ENCODE assay signal across 15 mouse cellular contexts in the genomic region with DNA sequence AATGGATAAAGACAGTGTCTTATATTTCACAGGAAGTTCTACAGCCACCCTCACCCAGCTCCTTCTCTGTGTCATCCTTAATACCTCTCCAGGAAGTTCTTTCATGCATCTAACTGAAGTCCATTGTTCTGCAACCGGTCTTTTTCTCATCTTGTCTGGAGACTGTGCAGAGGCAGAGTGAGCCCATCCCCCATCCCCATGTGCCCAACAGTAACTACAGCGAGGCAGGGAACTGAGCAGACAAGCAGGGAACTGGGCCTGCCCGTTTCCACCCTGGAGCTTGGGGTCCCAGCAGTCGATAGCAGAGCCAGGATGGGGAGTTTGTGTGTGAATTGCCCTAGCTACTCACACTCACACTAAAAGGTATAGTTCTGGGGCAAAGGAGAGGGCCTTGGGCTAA. TPM values are rescaled to one million over a fixed set of nuclear protein-coding genes. Genes with fewer than 3 reads are reported as not detected.
A peak's percentile ranks its signal among the peaks of the same experiment; 100 is the strongest.
DNase-seq lines count a peak whose midpoint lies in the region; ATAC-seq and TF ChIP-seq lines count a peak whose summit lies in the region.
"Had no signal": no experiment of that assay in that cellular context is flagged by ENCODE, and none has a peak within 500 bp of the region (broad histone marks: within the 10 kb centered on the region; RNA-seq: fewer than 3 reads in every experiment).

No protein-coding gene starts in this region.

- TF ChIP-seq POLR2A in kidney, adult 2 months (IDR thresholded peaks at IDR 0.05; ENCODE audit: low read depth, low read length) = no peak

- no peak for ATAC-seq in kidney, embryonic 15.5 days (replicated peaks; ENCODE audit: low FRiP score)

- H3K9me3 ChIP-seq in heart, embryonic 10.5 days = no peaks in the 10 kb centered on the region
- no peaks in the 10 kb centered on the region for H3K9me3 ChIP-seq in kidney, embryonic 15.5 days (replicated peaks)
- H3K9me3 ChIP-seq: hindbrain, embryonic 15.5 days; limb, embryonic 15.5 days; neural tube, embryonic 13.5 days had no signal

- peaks cover 81% of the 10 kb centered on the region for H3K4me1 ChIP-seq in heart, embryonic 10.5 days
- peaks cover 57% of the 10 kb centered on the region for H3K4me1 ChIP-seq in kidney, embryonic 15.5 days
- no peaks in the 10 kb centered on the region for H3K4me1 ChIP-seq in kidney, adult 2 months (ENCODE audit: control insufficient read depth, insufficient read depth, low read length)

- TF ChIP-seq CTCF in kidney, adult 2 months (conservative IDR thresholded peaks at IDR 0.05; ENCODE audit: insufficient read depth, insufficient read length, low read depth, low read length) = no peak

- no peaks in the 10 kb centered on the region for H3K27me3 ChIP-seq in heart, embryonic 10.5 days (ENCODE audit: insufficient read depth, poor library complexity, severe bottlenecking)
- no peaks in the 10 kb centered on the region for H3K27me3 ChIP-seq in kidney, embryonic 15.5 days
- H3K27me3 ChIP-seq in kidney, adult 2 months (replicated peaks; ENCODE audit: control insufficient read depth, insufficient read depth, low read length) = no peaks in the 10 kb centered on the region
- H3K27me3 ChIP-seq: hindbrain, embryonic 15.5 days; limb, embryonic 15.5 days; neural tube, embryonic 13.5 days had no signal

- WGBS in heart, embryonic 10.5 days = 30% methylated on average over 4 of the region's 4 CpGs
- 48% methylated on average over 4 of the region's 4 CpGs for WGBS in kidney, embryonic 15.5 days
- 79% methylated on average over 4 of the region's 4 CpGs for WGBS in kidney, adult 2 months

- H3K27ac ChIP-seq in heart, embryonic 10.5 days = peak overlapping the region; percentile 65
- 0 out of 2 replicates have a peak overlapping the region, but pooled peaks have one; percentile 10 for H3K27ac ChIP-seq in kidney, embryonic 15.5 days
- no peak overlapping the region for H3K27ac ChIP-seq in kidney, adult 2 months (ENCODE audit: insufficient read depth, low read depth, low read length)
- H3K27ac ChIP-seq: hindbrain, embryonic 15.5 days; limb, embryonic 15.5 days; neural tube, embryonic 13.5 days had no signal

- no peak for DNase-seq in heart, embryonic 10.5 days (ENCODE audit: low spot score)
- DNase-seq in heart, adult 9 months (ENCODE audit: low spot score in 2 of 2) = no peak
- no peak for DNase-seq in kidney, adult 2 months
- peak; percentile 61 for DNase-seq in Muller cell, postnatal 12 days (ENCODE audit: inconsistent ontology term)
- peak; percentile 49 for DNase-seq in embryo, embryonic 9.5 days (ENCODE audit: extremely low spot score)
- no peak for DNase-seq in thymus, adult 18-20 months
- DNase-seq: adrenal gland, adult 8-10 months; B cell, adult 2 months; cerebellum, postnatal 25 days; lung, adult 2 months; midbrain, embryonic 14.5 days had no signal

- H3K4me3 ChIP-seq in heart, embryonic 10.5 days = no peak overlapping the region
- no peak overlapping the region for H3K4me3 ChIP-seq in kidney, embryonic 15.5 days (replicated peaks)
- H3K4me3 ChIP-seq in kidney, adult 2 months (ENCODE audit: insufficient read depth, low read depth, low read length) = no peak overlapping the region
- H3K4me3 ChIP-seq: hindbrain, embryonic 15.5 days; limb, embryonic 15.5 days; neural tube, embryonic 13.5 days had no signal

- H3K9ac ChIP-seq in kidney, embryonic 15.5 days = no peak overlapping the region
- H3K9ac ChIP-seq: hindbrain, embryonic 15.5 days; limb, embryonic 15.5 days; neural tube, embryonic 13.5 days had no signal

- peaks cover 58% of the 10 kb centered on the region for H3K36me3 ChIP-seq in heart, embryonic 10.5 days
- peaks cover 7% of the 10 kb centered on the region; the same call in 1 of the 2 replicates for H3K36me3 ChIP-seq in kidney, embryonic 15.5 days
- H3K36me3 ChIP-seq in kidney, adult 2 months (ENCODE audit: control insufficient read depth, insufficient read depth, low read length) = no peaks in the 10 kb centered on the region
- H3K36me3 ChIP-seq: limb, embryonic 15.5 days had no signal

- no peak overlapping the region for H3K4me2 ChIP-seq in kidney, embryonic 15.5 days
- H3K4me2 ChIP-seq: hindbrain, embryonic 15.5 days; limb, embryonic 15.5 days; neural tube, embryonic 13.5 days had no signal

RNA-seq across cellular contexts. Expression of gene Gdpd5, which starts 9.3 kb away (rescaled TPM):
- polyA plus RNA-seq in heart, embryonic 10.5 days (2016; fragmentation: Nextera tagmentation; extraction: Ambion mirVana) = 24.2 and 31.6 TPM in 2 replicates
- polyA plus RNA-seq in kidney, embryonic 15.5 days (2015; fragmentation: Nextera tagmentation; extraction: Ambion mirVana) = 14.5 and 17.3 TPM in 2 replicates
- 10.4 and 11.5 TPM in 2 replicates for polyA plus RNA-seq in kidney, adult 2 months (2012; rRNA removed)

RNA-seq across cellular contexts. Expression of gene Serpinh1, which starts 37.5 kb away (rescaled TPM):
- 1,580 and 1,787 TPM in 2 replicates for polyA plus RNA-seq in heart, embryonic 10.5 days (2016; fragmentation: Nextera tagmentation; extraction: Ambion mirVana)
- 1,575 and 1,603 TPM in 2 replicates for polyA plus RNA-seq in kidney, embryonic 15.5 days (2015; fragmentation: Nextera tagmentation; extraction: Ambion mirVana)
- polyA plus RNA-seq in kidney, adult 2 months (2012; rRNA removed) = 127 and 150 TPM in 2 replicates

Comparison
In these comparisons a context has a peak if more than half of its experiments do, and no peak if none do; other contexts are left out.
1. RNA of gene Serpinh1, which starts 37.5 kb away (polyA plus RNA-seq): 1,580 to 1,787 TPM in heart, embryonic 10.5 days and 1,575 to 1,603 TPM in kidney, embryonic 15.5 days; 127 to 150 TPM in kidney, adult 2 months; every median in the first group is over 10 times any median in the second.
2. DNase-seq: peak in Muller cell, postnatal 12 days (single experiment) and embryo, embryonic 9.5 days (single experiment); none in heart, embryonic 10.5 days (single experiment), heart, adult 9 months (0 of 2), kidney, adult 2 months (single experiment) and thymus, adult 18-20 months (0 of 2).